Mouse (Mus musculus) CD8-positive naive resting alpha-beta T cell, adult 57 days (primary cell): ENCODE measurements around the gene Ptger2. TPM values are rescaled to one million over a fixed set of nuclear protein-coding genes. Genes with fewer than 3 reads are reported as not detected.

Experiments
- total RNA-seq: library from RNA; stranded (reverse); gene quantifications from one replicate; pipeline ENCODE4 v1.2.4, GENCODE M21; 2023

Gene Ptger2
- 2.8 TPM for total RNA-seq

DNA sequence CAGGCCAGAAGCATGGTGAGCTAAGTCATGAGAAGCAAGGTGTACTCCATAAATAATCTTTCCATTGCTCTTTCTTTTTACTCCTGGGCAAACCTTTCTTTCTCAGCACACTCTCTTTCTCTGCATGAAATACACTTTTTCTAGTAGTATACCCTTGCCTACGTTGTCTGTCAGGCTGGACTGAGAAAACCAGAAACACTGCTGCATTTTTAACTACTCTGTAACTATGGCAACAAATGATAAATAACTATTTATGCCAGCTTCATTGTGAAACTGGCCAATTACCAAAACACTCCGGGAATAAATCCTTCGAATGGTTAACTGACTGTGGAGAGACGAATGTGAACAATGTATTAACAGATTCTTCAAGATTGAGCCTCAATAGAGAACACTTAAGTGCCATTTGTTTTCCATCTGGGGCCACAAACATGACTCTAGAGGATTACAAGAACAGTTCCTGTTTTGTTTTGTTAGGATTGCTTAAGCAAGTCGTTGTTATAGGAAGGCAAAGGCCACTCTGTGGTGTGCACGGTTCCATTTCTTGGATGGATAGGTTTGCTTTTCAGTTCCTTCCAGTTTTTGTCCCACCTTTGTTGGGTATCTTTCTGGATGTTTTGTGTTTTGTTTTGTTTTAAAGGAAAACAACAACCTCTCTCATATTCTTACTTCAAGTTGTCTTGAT, at the start of gene Ptger2:
TSS of gene Ptger2 (plus strand) at position 522 of the 682 bp plus-strand sequence.

Other genes starting within 250 kb of the Ptger2 start
- gene Gm8267, start 237.9 kb upstream of the Ptger2 start, total RNA-seq, result not detected
- gene Ptgdr, start 128.8 kb upstream of the Ptger2 start, total RNA-seq, result not detected
- gene Gpr137c, start 231.5 kb downstream of the Ptger2 start, total RNA-seq, result 12.8 TPM
- gene Txndc16, start 232.1 kb downstream of the Ptger2 start, total RNA-seq, result 41.6 TPM